Mouse (Mus musculus): ENCODE measurements around the gene Dgkg. TPM values are rescaled to one million over a fixed set of nuclear protein-coding genes. Genes with fewer than 3 reads are reported as not detected.

Gene Dgkg
- polyA plus RNA-seq, 1 experiment: 1.0 TPM

GRCm38 (mm10) chr16:22608046-22608445 is 49.0 kb downstream of the Dgkg start:
- TF ChIP-seq CTCF (IDR thresholded peaks at IDR 0.05; ENCODE audit: insufficient read depth, low read length) (no peak), POLR2A (IDR thresholded peaks at IDR 0.05; ENCODE audit: borderline replicate concordance, extremely low read depth, low read depth, low read length) (no peak)
- no peak for DNase-seq
- WGBS: 39% methylated on average over 6 of the region's 6 CpGs
- Histone ChIP-seq H3K4me3 (replicated peaks; ENCODE audit: extremely low read depth, low read depth, low read length) (no peak overlapping the region), H3K4me1 (ENCODE audit: control insufficient read depth, insufficient read depth, low read length) (no peaks in the 10 kb centered on the region)

DNA sequence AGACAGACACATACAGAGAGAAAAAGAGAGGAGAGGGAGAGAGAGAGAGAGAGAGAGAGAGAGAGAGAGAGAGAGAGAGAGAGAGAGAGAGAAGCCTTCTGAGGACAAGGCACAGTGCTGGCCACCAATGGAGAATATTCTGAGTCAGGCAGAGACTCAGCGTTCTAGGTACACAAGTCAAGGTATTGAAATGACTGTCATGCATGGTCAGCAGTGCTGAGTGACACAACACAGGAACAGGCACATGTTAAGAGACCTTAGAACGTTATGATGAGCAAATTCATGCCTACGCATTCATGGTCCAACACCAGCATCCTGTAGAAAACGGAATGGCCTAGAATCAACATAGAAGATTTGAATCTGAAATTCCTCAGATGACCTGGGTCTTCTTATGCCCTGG is 50.0 kb downstream of the Dgkg start:
- WGBS: 84% methylated on average over 4 of the region's 4 CpGs
- DNase-seq: no peak
- Histone ChIP-seq H3K4me3 (replicated peaks; ENCODE audit: extremely low read depth, low read depth, low read length) (no peak overlapping the region), H3K4me1 (ENCODE audit: control insufficient read depth, insufficient read depth, low read length) (no peaks in the 10 kb centered on the region)
- TF ChIP-seq POLR2A (IDR thresholded peaks at IDR 0.05; ENCODE audit: borderline replicate concordance, extremely low read depth, low read depth, low read length): no peak
- TF ChIP-seq CTCF (IDR thresholded peaks at IDR 0.05; ENCODE audit: insufficient read depth, low read length): no peak

DNA sequence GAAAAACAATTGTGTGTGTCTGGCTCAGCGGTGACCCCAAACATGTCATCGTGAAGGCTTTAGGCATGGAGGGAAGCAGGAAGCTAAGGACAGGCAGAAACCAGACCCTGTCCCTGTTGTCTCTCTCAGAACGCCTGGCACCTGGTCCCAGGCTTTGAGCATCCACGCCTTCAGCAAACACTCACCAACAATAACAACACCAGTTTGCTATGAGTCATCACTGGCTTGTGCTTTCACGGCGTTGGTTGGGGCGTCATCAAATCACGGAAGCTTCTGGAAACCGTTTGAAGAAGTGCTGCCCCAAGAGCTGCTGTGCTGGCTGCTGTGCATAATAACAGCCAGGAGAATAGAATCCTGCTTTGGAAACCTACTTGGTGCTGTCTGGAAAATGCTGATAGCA is 54.6 kb downstream of the Dgkg start:
- H3K4me1 ChIP-seq (ENCODE audit: control insufficient read depth, insufficient read depth, low read length): no peaks in the 10 kb centered on the region
- no peak for DNase-seq
- no peak for TF ChIP-seq CTCF (IDR thresholded peaks at IDR 0.05; ENCODE audit: insufficient read depth, low read length)
- TF ChIP-seq POLR2A (IDR thresholded peaks at IDR 0.05; ENCODE audit: borderline replicate concordance, extremely low read depth, low read depth, low read length): no peak
- no peak overlapping the region for H3K4me3 ChIP-seq (replicated peaks; ENCODE audit: extremely low read depth, low read depth, low read length)
- 61% methylated on average over 9 of the region's 9 CpGs for WGBS

DNA sequence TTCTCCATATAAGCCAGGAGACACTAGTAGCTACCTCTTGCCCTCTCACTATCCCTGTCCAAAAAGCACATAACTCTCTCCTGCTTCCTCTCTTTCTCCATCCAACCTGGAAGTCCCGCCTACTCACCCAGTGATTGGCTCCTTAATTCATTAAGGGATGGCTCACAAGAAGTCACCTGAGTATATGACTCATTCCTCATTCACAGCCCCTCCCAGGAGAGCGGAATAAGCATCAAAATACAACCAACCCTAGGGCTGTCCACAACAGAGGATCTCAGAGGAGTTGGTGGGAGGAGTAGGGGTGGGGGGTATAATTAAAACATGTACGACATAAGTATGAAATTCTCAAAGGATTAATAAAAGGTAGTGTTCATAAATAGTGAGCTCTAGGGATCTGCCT is 55.3 kb downstream of the Dgkg start:
- 84% methylated on average over 3 of the region's 3 CpGs for WGBS
- Histone ChIP-seq H3K4me1 (ENCODE audit: control insufficient read depth, insufficient read depth, low read length) (no peaks in the 10 kb centered on the region), H3K4me3 (replicated peaks; ENCODE audit: extremely low read depth, low read depth, low read length) (no peak overlapping the region)
- TF ChIP-seq CTCF (IDR thresholded peaks at IDR 0.05; ENCODE audit: insufficient read depth, low read length) (no peak), POLR2A (IDR thresholded peaks at IDR 0.05; ENCODE audit: borderline replicate concordance, extremely low read depth, low read depth, low read length) (no peak)
- no peak for DNase-seq

GRCm38 (mm10) chr16:22600108-22600699 is 56.8 kb downstream of the Dgkg start:
- DNase-seq: no peak
- TF ChIP-seq CTCF (IDR thresholded peaks at IDR 0.05; ENCODE audit: insufficient read depth, low read length): no peak
- 73% methylated on average over 4 of the region's 4 CpGs for WGBS

DNA sequence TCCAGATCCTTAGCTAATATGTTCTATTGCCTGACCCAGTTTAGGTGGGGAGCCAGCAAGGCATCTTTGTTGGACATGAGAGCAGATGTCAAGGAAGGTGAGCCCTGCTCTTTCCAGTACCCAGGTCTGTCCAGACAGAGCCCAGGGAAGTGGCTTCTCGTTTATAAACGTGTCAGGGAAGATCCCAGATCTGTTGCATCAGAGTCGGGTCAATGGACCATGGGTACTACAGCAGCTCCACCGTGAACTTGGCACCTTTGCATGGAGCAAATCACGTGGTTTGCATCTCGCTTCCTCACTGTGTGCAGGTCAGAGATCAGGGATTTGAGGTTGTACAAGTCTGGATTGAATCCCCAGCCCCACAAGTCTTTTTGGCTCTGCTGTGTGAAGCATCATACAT is 58.3 kb downstream of the Dgkg start:
- H3K4me3 ChIP-seq (replicated peaks; ENCODE audit: extremely low read depth, low read depth, low read length): no peak overlapping the region
- no peaks in the 10 kb centered on the region for H3K4me1 ChIP-seq (ENCODE audit: control insufficient read depth, insufficient read depth, low read length)
- 59% methylated on average over 6 of the region's 6 CpGs for WGBS
- DNase-seq: no peak
- no peak for TF ChIP-seq POLR2A (IDR thresholded peaks at IDR 0.05; ENCODE audit: borderline replicate concordance, extremely low read depth, low read depth, low read length)
- TF ChIP-seq CTCF (IDR thresholded peaks at IDR 0.05; ENCODE audit: insufficient read depth, low read length): no peak

More at GRCm38 (mm10) chr16:22600108-22600699, 56.8 kb downstream of the Dgkg start:
- Histone ChIP-seq H3K4me1 (ENCODE audit: control insufficient read depth, insufficient read depth, low read length) (no peaks in the 10 kb centered on the region), H3K4me3 (replicated peaks; ENCODE audit: extremely low read depth, low read depth, low read length) (no peak overlapping the region)

- Histone ChIP-seq H3K4me1 (ENCODE audit: control insufficient read depth, insufficient read depth, low read length) (no peaks in the 10 kb centered on the region), H3K4me3 (replicated peaks; ENCODE audit: extremely low read depth, low read depth, low read length) (no peak overlapping the region)
- TF ChIP-seq CTCF (IDR thresholded peaks at IDR 0.05; ENCODE audit: insufficient read depth, low read length) (no peak), POLR2A (IDR thresholded peaks at IDR 0.05; ENCODE audit: borderline replicate concordance, extremely low read depth, low read depth, low read length) (no peak)
- DNase-seq: no peak
- WGBS: 86% methylated on average over 1 of the region's 1 CpGs
Observed at GRCm38 (mm10) chr16:22596394-22596793, 60.6 kb downstream of the Dgkg start.

DNA sequence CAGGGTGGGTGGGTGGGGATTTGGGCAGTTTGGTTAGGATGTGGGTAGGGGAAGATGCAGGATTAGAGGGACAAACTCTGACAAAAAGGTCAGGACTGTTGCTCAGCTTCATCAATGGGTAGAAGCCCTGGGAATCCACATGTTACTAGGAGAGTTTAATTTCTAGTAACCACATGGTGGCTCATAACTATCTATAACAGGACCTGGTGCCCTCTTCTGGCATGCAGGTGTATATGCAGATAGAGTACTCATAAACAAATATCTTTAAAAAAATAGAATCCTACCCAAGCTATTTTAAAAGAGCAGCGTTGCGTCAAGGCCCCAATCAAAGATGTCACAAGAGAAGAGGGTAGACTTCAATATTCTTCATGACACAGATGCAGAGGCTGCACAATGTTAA is 63.1 kb downstream of the Dgkg start:
- no peak for DNase-seq
- H3K4me3 ChIP-seq (replicated peaks; ENCODE audit: extremely low read depth, low read depth, low read length): no peak overlapping the region
- TF ChIP-seq CTCF (IDR thresholded peaks at IDR 0.05; ENCODE audit: insufficient read depth, low read length): no peak
- no peak for TF ChIP-seq POLR2A (IDR thresholded peaks at IDR 0.05; ENCODE audit: borderline replicate concordance, extremely low read depth, low read depth, low read length)
- 86% methylated on average over 2 of the region's 2 CpGs for WGBS
- H3K4me1 ChIP-seq (ENCODE audit: control insufficient read depth, insufficient read depth, low read length): no peaks in the 10 kb centered on the region

DNA sequence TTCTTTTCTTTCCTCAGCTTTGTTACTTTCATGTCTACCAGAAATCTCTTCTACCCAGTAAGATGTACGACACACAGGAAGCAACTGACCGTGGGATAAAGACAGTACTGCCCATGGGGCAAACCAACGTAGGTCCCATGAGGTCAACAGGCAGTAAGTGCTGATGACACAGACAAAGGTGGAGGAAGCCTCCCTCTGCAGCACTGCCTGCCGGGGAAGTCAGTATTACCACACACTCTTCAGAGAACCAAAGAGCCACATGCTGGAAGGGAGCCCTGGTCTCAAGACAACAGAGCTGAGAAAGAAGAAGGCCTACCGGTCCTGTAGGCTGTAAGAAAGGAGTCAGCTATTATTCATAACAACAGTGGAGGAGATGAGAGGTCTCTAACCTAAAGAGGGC is 67.4 kb downstream of the Dgkg start:
- DNase-seq: no peak
- H3K4me1 ChIP-seq (ENCODE audit: control insufficient read depth, insufficient read depth, low read length): no peaks in the 10 kb centered on the region
- TF ChIP-seq CTCF (IDR thresholded peaks at IDR 0.05; ENCODE audit: insufficient read depth, low read length) (no peak), POLR2A (IDR thresholded peaks at IDR 0.05; ENCODE audit: borderline replicate concordance, extremely low read depth, low read depth, low read length) (no peak)
- H3K4me3 ChIP-seq (replicated peaks; ENCODE audit: extremely low read depth, low read depth, low read length): no peak overlapping the region
- 60% methylated on average over 5 of the region's 5 CpGs for WGBS

DNA sequence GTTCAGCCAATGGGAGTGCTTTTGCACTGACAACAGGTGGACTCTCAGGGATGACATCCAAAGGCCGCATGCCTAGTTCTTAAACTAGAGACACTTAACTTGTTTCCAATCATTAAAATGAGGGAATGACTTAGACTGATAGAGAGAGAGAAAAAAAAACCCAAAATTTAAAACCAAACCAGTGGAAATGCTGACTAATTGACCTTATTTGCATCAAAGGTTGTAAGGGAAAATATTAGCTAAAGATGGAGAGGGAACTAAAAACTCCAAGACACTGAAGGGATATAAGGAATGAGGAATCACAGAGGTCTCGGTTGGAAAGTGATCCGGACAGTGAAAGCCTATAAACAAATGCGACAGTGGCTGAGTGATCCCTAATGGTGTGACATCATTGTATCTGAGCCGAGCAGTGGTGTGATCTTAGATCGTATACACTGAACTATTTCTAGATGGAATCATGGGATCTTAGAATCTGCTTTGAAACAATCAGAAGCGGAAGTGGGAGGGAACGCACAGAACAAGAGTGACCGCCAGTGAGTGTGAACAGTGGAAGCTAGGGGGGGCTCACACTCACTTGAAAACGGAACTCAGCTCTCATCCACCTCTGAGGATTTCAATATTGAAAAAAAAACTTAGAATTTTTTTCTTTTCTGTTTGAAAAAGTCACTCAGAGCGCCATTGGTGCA is 70.7 kb downstream of the Dgkg start:
- Histone ChIP-seq H3K4me3 (replicated peaks; ENCODE audit: extremely low read depth, low read depth, low read length) (no peak overlapping the region), H3K4me1 (ENCODE audit: control insufficient read depth, insufficient read depth, low read length) (no peaks in the 10 kb centered on the region)
- WGBS: 75% methylated on average over 11 of the region's 11 CpGs
- TF ChIP-seq CTCF (IDR thresholded peaks at IDR 0.05; ENCODE audit: insufficient read depth, low read length): no peak
- no peak for TF ChIP-seq POLR2A (IDR thresholded peaks at IDR 0.05; ENCODE audit: borderline replicate concordance, extremely low read depth, low read depth, low read length)
- no peak for DNase-seq

All from lung, adult 2 months (tissue).